Mouse (Mus musculus) lung, postnatal 0 days (tissue): ENCODE measurements around the gene Hnrnpll. TPM values are rescaled to one million over a fixed set of nuclear protein-coding genes. Genes with fewer than 3 reads are reported as not detected.

Source experiments
- ATAC-seq: fragments of 200-750 bp; cut with Nextera tagmentation; 2 replicates; pipeline ENCODE4 v1.8.0; 2017; ENCODE audit warnings: moderate library complexity
- DNase-seq: peaks from one replicate; pipeline ENCODE4 v3.0.0-alpha.2; 2016; ENCODE audit warnings: low spot score
- H3K27ac ChIP-seq: fragments of 300-500 bp; sonication (generic); 2 replicates; pipeline ENCODE4 v1.5.1; 2014; ENCODE audit warnings: antibody characterized with exemption, mild to moderate bottlenecking, low read length, mixed read lengths
- H3K27me3 ChIP-seq: fragments of 300-500 bp; sonication (generic); replicated peaks from 2 replicates; pipeline ENCODE4 v1.6.1; 2014; ENCODE audit warnings: low read length, mixed read lengths; ENCODE audit not compliant: insufficient read depth
- H3K36me3 ChIP-seq: fragments of 300-500 bp; sonication (generic); 2 replicates; pipeline ENCODE4 v1.6.1; 2014; ENCODE audit warnings: low read length, mixed read lengths; ENCODE audit not compliant: insufficient read depth
- H3K4me1 ChIP-seq: fragments of 300-500 bp; sonication (generic); 2 replicates; pipeline ENCODE4 v1.6.1; 2014; ENCODE audit warnings: antibody characterized with exemption, low read depth, low read length, mixed read lengths; ENCODE audit not compliant: insufficient read depth
- H3K4me2 ChIP-seq: fragments of 300-500 bp; sonication (generic); replicated peaks from 2 replicates; pipeline ENCODE4 v1.6.1; 2014; ENCODE audit warnings: low read depth, mild to moderate bottlenecking, low read length, moderate library complexity, mixed read lengths
- H3K4me3 ChIP-seq: fragments of 300-500 bp; sonication (generic); 2 replicates; pipeline ENCODE4 v1.5.1; 2014; ENCODE audit warnings: low read depth, low read length
- H3K9ac ChIP-seq: fragments of 300-500 bp; sonication (generic); replicated peaks from 2 replicates; pipeline ENCODE4 v1.6.1; 2014; ENCODE audit warnings: low read depth, mild to moderate bottlenecking
- H3K9me3 ChIP-seq: fragments of 300-500 bp; sonication (generic); 2 replicates; pipeline ENCODE4 v1.6.1; 2016; ENCODE audit warnings: low read length, mixed read lengths
- CTCF ChIP-seq: IDR thresholded peaks from 2 replicates; pipeline ENCODE4 v1.5.1; 2016; ENCODE audit warnings: antibody characterized with exemption, mild to moderate bottlenecking
- EP300 ChIP-seq: IDR thresholded peaks from 2 replicates; pipeline ENCODE4 v1.6.1; 2016; ENCODE audit warnings: antibody characterized with exemption, mild to moderate bottlenecking, control low read depth
- WGBS: fragments of 180-500 bp; shearing (Covaris S2); extraction: QIAGEN DNeasy Blood & Tissue Kit; methylation state at CpG from one replicate; pipeline ENCODE4 v1.1.7; 2014; 5-methylcytosine and 5-hydroxymethylcytosine counted together
- polyA plus RNA-seq: library from polyadenylated mRNA; unstranded; fragments of >200 nt; fragmentation: Nextera tagmentation; extraction: Ambion mirVana; gene quantifications from 2 replicates; pipeline ENCODE4 v1.2.1, GENCODE M21; 2015

Hnrnpll gene
- polyA plus RNA-seq, 1 experiment from 2014 or later = 30.2 TPM

DNA sequence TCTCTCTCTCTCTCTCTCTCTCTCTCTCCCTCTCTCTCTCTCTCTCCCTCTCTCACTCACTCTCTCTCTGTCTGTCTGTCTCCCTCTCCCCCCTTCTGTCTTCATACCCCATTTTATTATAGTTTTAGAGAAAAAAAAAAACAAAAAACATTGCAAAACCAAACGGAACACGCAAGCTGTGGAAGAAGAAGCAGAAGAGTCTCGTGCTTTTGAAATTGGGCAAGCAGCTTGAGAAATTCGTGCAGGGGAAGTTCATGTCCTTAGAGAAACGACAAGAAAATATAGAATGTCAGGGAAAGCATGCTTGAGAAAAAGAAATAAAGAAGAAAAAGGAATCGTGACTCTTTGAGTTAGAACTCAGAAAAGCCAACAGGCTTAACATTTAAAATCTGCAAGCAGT lies 21.1 kb upstream of the Hnrnpll start:
- Histone ChIP-seq H3K4me1 (no peaks in the 10 kb centered on the region), H3K4me3 (no peak overlapping the region), H3K4me2 (no peak overlapping the region), H3K36me3 (no peaks in the 10 kb centered on the region), H3K27ac (no peak overlapping the region), H3K27me3 (no peaks in the 10 kb centered on the region), H3K9ac (no peak overlapping the region), H3K9me3 (no peaks in the 10 kb centered on the region)
- TF ChIP-seq CTCF (no peak), EP300 (no peak)
- ATAC-seq (no peak), DNase-seq (peak; percentile 49)
- WGBS = 55% methylated on average over 6 of the region's 6 CpGs

DNA sequence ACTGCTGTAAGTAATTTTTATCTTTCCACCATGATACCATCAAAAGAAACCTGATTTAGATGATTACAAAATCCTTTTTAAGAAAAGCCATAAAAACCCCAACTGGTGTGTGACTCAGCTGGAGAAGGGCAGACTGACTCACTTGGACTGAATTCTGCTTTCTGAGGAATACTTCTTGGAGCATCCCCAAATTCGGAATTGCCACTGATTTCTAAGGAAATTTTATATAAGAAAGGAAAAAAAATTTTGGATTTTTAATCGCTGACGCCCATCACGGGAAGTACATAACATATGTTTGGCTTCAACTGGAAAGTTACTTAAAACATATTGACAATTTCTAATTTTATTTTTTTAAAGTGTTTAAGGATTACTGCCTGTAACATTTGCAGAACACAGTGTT lies 16.6 kb upstream of the Hnrnpll start:
- ATAC-seq (no peak), DNase-seq (peak; percentile 13)
- Histone ChIP-seq H3K4me2 (no peak overlapping the region), H3K27ac (no peak overlapping the region), H3K9ac (no peak overlapping the region), H3K4me1 (no peaks in the 10 kb centered on the region), H3K9me3 (no peaks in the 10 kb centered on the region), H3K27me3 (no peaks in the 10 kb centered on the region), H3K36me3 (no peaks in the 10 kb centered on the region), H3K4me3 (no peak overlapping the region)
- 86% methylated on average over 4 of the region's 4 CpGs for WGBS
- TF ChIP-seq CTCF (no peak), EP300 (no peak)

DNA sequence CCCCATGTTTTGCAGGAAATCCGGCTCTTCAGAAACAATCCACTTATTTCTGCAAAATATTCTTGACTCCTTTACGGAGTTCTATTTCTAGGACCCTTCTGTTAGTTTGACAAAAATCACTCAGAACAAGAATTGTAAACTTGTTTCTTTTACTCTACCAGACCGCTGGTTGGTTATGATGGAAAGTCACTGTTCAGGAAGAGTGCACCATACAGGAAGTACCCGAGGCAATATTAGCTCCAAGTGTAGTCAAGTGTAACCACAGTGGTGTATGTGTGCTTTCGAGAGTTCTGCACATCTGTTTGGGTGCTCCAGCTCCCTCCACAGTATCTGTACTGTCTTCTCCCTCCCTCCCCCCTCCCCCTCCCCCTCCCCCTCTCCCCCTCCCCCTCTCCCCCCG lies 5.1 kb upstream of the Hnrnpll start:
- Histone ChIP-seq H3K27ac (no peak overlapping the region), H3K36me3 (no peaks in the 10 kb centered on the region), H3K27me3 (no peaks in the 10 kb centered on the region), H3K4me3 (no peak overlapping the region), H3K4me2 (no peak overlapping the region), H3K9ac (no peak overlapping the region), H3K9me3 (no peaks in the 10 kb centered on the region), H3K4me1 (no peaks in the 10 kb centered on the region)
- DNase-seq (no peak), ATAC-seq (no peak)
- WGBS = 78% methylated on average over 5 of the region's 6 CpGs
- TF ChIP-seq CTCF = no peak
- TF ChIP-seq EP300 = no peak

DNA sequence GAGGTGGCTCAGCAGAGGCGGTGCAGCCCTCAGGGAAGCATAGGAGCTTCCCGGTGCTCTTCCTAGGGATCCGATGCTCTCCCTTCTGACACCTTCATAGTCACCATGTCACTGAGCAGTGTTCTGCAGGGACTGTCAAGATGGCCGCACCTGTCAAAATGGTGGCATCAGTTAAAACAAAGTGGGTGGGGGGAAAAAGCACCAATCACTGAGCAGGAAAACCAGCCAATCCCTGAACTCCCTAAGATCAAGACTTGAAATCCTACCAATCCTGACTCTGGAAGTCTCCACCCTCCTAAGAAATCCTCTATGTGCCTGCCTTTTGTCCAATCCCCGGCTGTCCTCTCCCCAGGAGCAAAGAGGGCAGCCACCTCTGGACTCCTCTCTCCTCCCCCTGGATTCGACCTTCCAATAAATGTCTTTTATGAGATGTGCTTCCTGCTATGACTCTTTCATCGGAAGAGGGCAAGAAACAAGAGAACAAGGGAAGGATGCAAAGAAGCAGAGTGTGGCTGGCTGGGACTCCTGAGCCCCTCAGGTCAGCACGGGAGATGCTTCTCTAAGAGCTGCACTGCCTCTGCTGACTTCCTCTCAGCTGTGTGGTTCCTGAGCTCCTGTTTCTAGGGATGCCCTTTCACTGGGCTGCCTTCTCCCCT lies 1.8 kb upstream of the Hnrnpll start:
- no peaks in the 10 kb centered on the region for H3K27me3 ChIP-seq
- 82% methylated on average over 8 of the region's 8 CpGs for WGBS
- H3K9me3 ChIP-seq = no peaks in the 10 kb centered on the region
- H3K36me3 ChIP-seq = no peaks in the 10 kb centered on the region
- no peak overlapping the region for H3K27ac ChIP-seq
- no peak overlapping the region for H3K9ac ChIP-seq
- ATAC-seq = no peak
- H3K4me3 ChIP-seq = no peak overlapping the region
- peak; percentile 23 for DNase-seq
- H3K4me2 ChIP-seq = no peak overlapping the region
- no peak for TF ChIP-seq CTCF
- TF ChIP-seq EP300 = no peak
- H3K4me1 ChIP-seq = no peaks in the 10 kb centered on the region

DNA sequence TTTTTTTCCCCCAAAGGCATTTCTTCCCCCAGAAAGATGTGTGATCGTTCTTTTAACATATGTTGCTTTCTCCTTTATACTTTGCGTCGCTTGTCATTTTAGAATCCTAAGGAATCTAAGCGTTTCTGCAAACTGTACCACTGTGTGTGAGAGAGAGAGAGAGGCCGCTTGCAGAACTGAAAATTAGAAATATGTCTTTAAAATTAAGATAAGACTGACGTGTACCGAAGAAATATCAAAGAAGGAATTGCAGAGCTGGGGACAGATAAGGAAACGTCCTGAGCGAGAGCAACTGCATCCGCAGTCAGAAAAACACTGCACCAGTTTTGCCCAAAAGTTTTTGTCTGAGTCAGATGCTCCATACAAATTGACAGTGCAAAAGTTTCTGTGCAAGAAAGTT lies 1.3 kb upstream of the Hnrnpll start:
- Histone ChIP-seq H3K4me3 (no peak overlapping the region), H3K4me2 (peak overlapping the region; percentile 67; the same call in 1 of the 2 replicates), H3K9ac (no peak overlapping the region), H3K27me3 (no peaks in the 10 kb centered on the region), H3K4me1 (no peaks in the 10 kb centered on the region), H3K9me3 (no peaks in the 10 kb centered on the region), H3K36me3 (no peaks in the 10 kb centered on the region), H3K27ac (no peak overlapping the region)
- TF ChIP-seq CTCF = no peak
- 62% methylated on average over 10 of the region's 10 CpGs for WGBS
- ATAC-seq (no peak), DNase-seq (no peak)

DNA sequence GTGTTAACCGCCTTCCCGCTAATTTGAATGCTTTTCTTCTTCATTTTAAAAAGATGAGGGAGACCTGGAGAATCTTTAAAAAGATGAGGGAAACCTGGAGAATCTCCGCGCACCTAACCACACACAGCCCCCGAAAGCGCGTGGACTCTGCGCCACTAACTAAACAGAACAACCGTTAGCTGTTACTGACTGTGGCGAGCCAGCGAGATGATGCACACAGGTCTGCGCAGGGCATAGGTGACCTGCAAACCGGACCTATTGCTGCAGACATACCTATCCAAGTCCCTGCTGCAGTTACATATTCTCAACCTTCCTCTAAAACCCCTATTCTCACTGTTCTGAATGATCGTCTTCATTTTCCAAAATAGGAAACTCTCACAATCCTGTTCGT lies 481 bp upstream of the Hnrnpll start:
- TF ChIP-seq EP300 (no peak), CTCF (no peak)
- WGBS = 1% methylated on average over 15 of the region's 15 CpGs
- peak overlapping the region; percentile 67 for H3K4me2 ChIP-seq
- ATAC-seq (no peak), DNase-seq (no peak)
- peaks cover 4% of the 10 kb centered on the region; the same call in 1 of the 2 replicates for H3K4me1 ChIP-seq
- peak overlapping the region; percentile 100 for H3K4me3 ChIP-seq
- no peaks in the 10 kb centered on the region for H3K9me3 ChIP-seq
- 0 out of 2 replicates have a peak overlapping the region, but pooled peaks have one; percentile 51 for H3K27ac ChIP-seq
- H3K36me3 ChIP-seq = no peaks in the 10 kb centered on the region
- H3K27me3 ChIP-seq = no peaks in the 10 kb centered on the region
- H3K9ac ChIP-seq = peak overlapping the region; percentile 55
